25 mouse cellular contexts compared by ENCODE assay signal in genomic region chr8:25332120-25332607, GRCm38 (mm10).
A peak's percentile ranks its signal among the peaks of the same experiment; 100 is the strongest.
DNase-seq lines count a peak whose midpoint lies in the region; ATAC-seq lines count a peak whose summit lies in the region.
"Had no signal": no experiment of that assay in that cellular context is flagged by ENCODE, and none has a peak within 500 bp of the region (broad histone marks: within the 10 kb centered on the region; RNA-seq: fewer than 3 reads in every experiment).

No protein-coding gene starts in this region.

- no peak overlapping the region for H3K9ac ChIP-seq in hindbrain, embryonic 14.5 days
- no peak overlapping the region for H3K9ac ChIP-seq in hindbrain, embryonic 11.5 days (ENCODE audit: low read depth, low read length)
- H3K9ac ChIP-seq in embryonic facial prominence, embryonic 15.5 days = no peak overlapping the region
- H3K9ac ChIP-seq in neural tube, embryonic 13.5 days = no peak overlapping the region
- H3K9ac ChIP-seq: forebrain, embryonic 13.5 days; liver, embryonic 15.5 days; lung, embryonic 14.5 days; midbrain, embryonic 12.5 days had no signal

- peak; percentile 21; the same call in 1 of the 2 replicates for ATAC-seq in hindbrain, embryonic 14.5 days (ENCODE audit: low FRiP score)
- no peak for ATAC-seq in hindbrain, embryonic 11.5 days (ENCODE audit: low FRiP score)
- no peak for ATAC-seq in embryonic facial prominence, embryonic 15.5 days (ENCODE audit: insufficient number of reproducible peaks, low FRiP score, low TSS enrichment, low read depth)
- peak; percentile 70 for ATAC-seq in neural tube, embryonic 13.5 days (ENCODE audit: low read depth)
- ATAC-seq: CD4-positive, CD25-positive, alpha-beta regulatory T cell, adult 4 months; forebrain, embryonic 13.5 days; intestine, postnatal 0 days had no signal

- no peak overlapping the region for H3K4me2 ChIP-seq in hindbrain, embryonic 14.5 days (replicated peaks)
- H3K4me2 ChIP-seq in hindbrain, embryonic 11.5 days (replicated peaks; ENCODE audit: low read depth, low read length) = no peak overlapping the region
- no peak overlapping the region for H3K4me2 ChIP-seq in embryonic facial prominence, embryonic 15.5 days (replicated peaks)
- H3K4me2 ChIP-seq in neural tube, embryonic 13.5 days = no peak overlapping the region
- H3K4me2 ChIP-seq: forebrain, embryonic 13.5 days; heart, embryonic 11.5 days; liver, embryonic 15.5 days; lung, embryonic 14.5 days; midbrain, embryonic 12.5 days had no signal

- no peak overlapping the region for H3K27ac ChIP-seq in hindbrain, embryonic 14.5 days
- H3K27ac ChIP-seq in hindbrain, embryonic 11.5 days (ENCODE audit: low read depth, low read length) = no peak overlapping the region
- 0 out of 2 replicates have a peak overlapping the region, but pooled peaks have one; percentile 28 for H3K27ac ChIP-seq in embryonic facial prominence, embryonic 15.5 days (replicated peaks)
- peak overlapping the region; percentile 75 for H3K27ac ChIP-seq in limb, embryonic 10.5 days
- peak overlapping the region; percentile 75 for H3K27ac ChIP-seq in neural tube, embryonic 13.5 days (replicated peaks)
- H3K27ac ChIP-seq: forebrain, embryonic 13.5 days; liver, embryonic 15.5 days; midbrain, embryonic 12.5 days had no signal

- H3K4me1 ChIP-seq in hindbrain, embryonic 14.5 days (replicated peaks; ENCODE audit: control insufficient read depth, insufficient read depth, low read length) = peaks cover 7% of the 10 kb centered on the region; the same call in 1 of the 2 replicates
- H3K4me1 ChIP-seq in hindbrain, embryonic 11.5 days (replicated peaks; ENCODE audit: control insufficient read depth, insufficient read depth, low read length) = no peaks in the 10 kb centered on the region
- H3K4me1 ChIP-seq in embryonic facial prominence, embryonic 15.5 days = peaks cover 37% of the 10 kb centered on the region
- H3K4me1 ChIP-seq in limb, embryonic 10.5 days = peaks cover 57% of the 10 kb centered on the region
- peaks cover 43% of the 10 kb centered on the region for H3K4me1 ChIP-seq in neural tube, embryonic 13.5 days (replicated peaks)
- H3K4me1 ChIP-seq: forebrain, embryonic 13.5 days; liver, embryonic 15.5 days had no signal

- H3K36me3 ChIP-seq in hindbrain, embryonic 14.5 days (replicated peaks; ENCODE audit: control insufficient read depth, insufficient read depth) = no peaks in the 10 kb centered on the region
- H3K36me3 ChIP-seq in hindbrain, embryonic 11.5 days (ENCODE audit: control insufficient read depth, insufficient read depth, low read length) = no peaks in the 10 kb centered on the region
- no peaks in the 10 kb centered on the region for H3K36me3 ChIP-seq in embryonic facial prominence, embryonic 15.5 days
- H3K36me3 ChIP-seq in limb, embryonic 10.5 days = no peaks in the 10 kb centered on the region
- no peaks in the 10 kb centered on the region for H3K36me3 ChIP-seq in neural tube, embryonic 13.5 days
- H3K36me3 ChIP-seq: liver, embryonic 15.5 days; midbrain, embryonic 12.5 days had no signal

- no peaks in the 10 kb centered on the region for H3K9me3 ChIP-seq in hindbrain, embryonic 14.5 days (ENCODE audit: control insufficient read depth, low read length)
- H3K9me3 ChIP-seq in hindbrain, embryonic 11.5 days (ENCODE audit: control insufficient read depth, low read length) = no peaks in the 10 kb centered on the region
- no peaks in the 10 kb centered on the region for H3K9me3 ChIP-seq in embryonic facial prominence, embryonic 15.5 days (replicated peaks)
- H3K9me3 ChIP-seq in limb, embryonic 10.5 days (replicated peaks) = no peaks in the 10 kb centered on the region; the same call in 1 of the 2 replicates
- no peaks in the 10 kb centered on the region; the same call in 1 of the 2 replicates for H3K9me3 ChIP-seq in neural tube, embryonic 13.5 days
- H3K9me3 ChIP-seq: forebrain, embryonic 13.5 days; liver, embryonic 15.5 days; midbrain, embryonic 12.5 days had no signal

- no peaks in the 10 kb centered on the region for H3K27me3 ChIP-seq in hindbrain, embryonic 14.5 days (ENCODE audit: control insufficient read depth, insufficient read depth, low read length)
- no peaks in the 10 kb centered on the region for H3K27me3 ChIP-seq in hindbrain, embryonic 11.5 days (ENCODE audit: control insufficient read depth, insufficient read depth, low read length)
- H3K27me3 ChIP-seq in embryonic facial prominence, embryonic 15.5 days = no peaks in the 10 kb centered on the region
- H3K27me3 ChIP-seq in limb, embryonic 10.5 days (ENCODE audit: low read depth, poor library complexity, severe bottlenecking) = no peaks in the 10 kb centered on the region
- H3K27me3 ChIP-seq in neural tube, embryonic 13.5 days = no peaks in the 10 kb centered on the region; the same call in 1 of the 2 replicates
- H3K27me3 ChIP-seq: forebrain, embryonic 13.5 days; liver, embryonic 15.5 days; midbrain, embryonic 12.5 days had no signal

- 56% methylated on average over 8 of the region's 8 CpGs for WGBS in hindbrain, embryonic 14.5 days
- WGBS in hindbrain, embryonic 11.5 days = 80% methylated on average over 8 of the region's 8 CpGs
- 71% methylated on average over 8 of the region's 8 CpGs for WGBS in embryonic facial prominence, embryonic 15.5 days
- 58% methylated on average over 8 of the region's 8 CpGs for WGBS in limb, embryonic 10.5 days
- WGBS in neural tube, embryonic 13.5 days = 20% methylated on average over 8 of the region's 8 CpGs

- DNase-seq in hindbrain, embryonic 14.5 days (ENCODE audit: low spot score) = no peak
- no peak for DNase-seq in hindbrain, embryonic 11.5 days (ENCODE audit: low spot score)
- DNase-seq in limb, embryonic 10.5 days (ENCODE audit: low spot score) = no peak
- no peak for DNase-seq in lung, postnatal 4 days
- no peak for DNase-seq in testis, postnatal 14 days (ENCODE audit: low spot score)
- DNase-seq: adrenal gland, postnatal 14 days; cerebellum, adult 11 months; cerebellum, postnatal 10 days; gastrocnemius, postnatal 25 days; heart, adult 18-20 months; heart, postnatal 4 days; kidney, adult 9 months; kidney, postnatal 4 days; lung, embryonic 14.5 days; lung, postnatal 14 days; right cerebral cortex, postnatal 4 days had no signal

- H3K4me3 ChIP-seq in hindbrain, embryonic 14.5 days (replicated peaks; ENCODE audit: low read length) = no peak overlapping the region
- H3K4me3 ChIP-seq in hindbrain, embryonic 11.5 days (ENCODE audit: low read depth, low read length) = no peak overlapping the region
- H3K4me3 ChIP-seq in embryonic facial prominence, embryonic 15.5 days (replicated peaks) = no peak overlapping the region
- no peak overlapping the region for H3K4me3 ChIP-seq in limb, embryonic 10.5 days
- H3K4me3 ChIP-seq in neural tube, embryonic 13.5 days = no peak overlapping the region
- H3K4me3 ChIP-seq: forebrain, embryonic 13.5 days; liver, embryonic 15.5 days; midbrain, embryonic 12.5 days; myocyte had no signal

Comparison
In these comparisons a context has a peak if more than half of its experiments do, and no peak if none do; other contexts are left out.
1. ATAC-seq: peak in hindbrain, embryonic 14.5 days (single experiment) and neural tube, embryonic 13.5 days (single experiment); none in hindbrain, embryonic 11.5 days (single experiment) and embryonic facial prominence, embryonic 15.5 days (single experiment).
2. H3K27ac ChIP-seq: peak in embryonic facial prominence, embryonic 15.5 days (single experiment), limb, embryonic 10.5 days (single experiment) and neural tube, embryonic 13.5 days (single experiment); none in hindbrain, embryonic 14.5 days (single experiment) and hindbrain, embryonic 11.5 days (single experiment).